Mouse (Mus musculus) neutrophil, adult 59 days (primary cell): ENCODE data around the gene Pnma5. TPM values are rescaled to one million over a fixed set of nuclear protein-coding genes. Genes with fewer than 3 reads are reported as not detected.

ENCODE experiments used
- total RNA-seq, 2 experiments: library from RNA; stranded (reverse); gene quantifications; 1 replicate in 1 of 2; 2 replicates in 1 of 2; pipeline ENCODE4 v1.2.4; 2023

Pnma5 gene
- total RNA-seq: under 1 TPM; 0.60 to 0.80 TPM

GRCm38 (mm10) chrX:73037003-73037402, at the start of gene Pnma5:
Pnma5 (minus strand) TSS chrX:73037103.

DNA sequence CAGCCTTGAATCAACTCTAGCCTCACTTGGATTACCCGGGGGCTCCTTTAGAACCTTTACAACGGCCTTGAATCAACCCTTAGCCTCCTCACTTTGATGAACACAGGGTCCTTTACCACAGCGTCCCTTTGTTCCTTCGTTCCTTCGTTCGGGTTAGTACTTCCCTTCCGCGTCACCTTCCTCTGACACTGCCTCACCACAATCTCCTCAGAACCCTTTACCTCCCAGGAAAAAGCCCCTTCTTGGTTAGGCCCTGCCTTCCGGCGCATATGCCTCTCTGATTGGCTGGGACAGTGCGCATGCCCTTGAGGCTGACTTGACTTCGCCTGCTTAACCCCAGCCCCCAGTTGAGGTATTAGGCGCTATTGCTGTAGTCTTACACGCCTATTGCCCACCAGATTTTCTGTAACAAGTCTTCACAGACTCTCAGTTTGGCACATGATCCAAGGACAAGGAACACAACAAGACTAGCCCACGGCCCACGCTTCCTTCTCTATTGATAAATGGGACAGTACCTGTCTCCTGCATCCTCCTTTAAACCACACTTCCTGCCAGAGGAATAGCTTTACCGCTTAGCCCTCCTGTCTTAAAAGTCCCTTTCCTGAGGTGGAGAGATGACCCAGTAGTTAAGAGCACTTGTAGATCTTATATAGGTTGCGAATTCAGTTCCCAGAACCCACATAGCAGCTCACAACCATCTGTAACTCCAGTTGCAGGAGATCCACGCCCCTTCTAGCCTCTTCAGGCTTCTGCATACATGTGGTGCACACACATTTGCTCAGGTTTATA, 45.6 kb upstream of the Pnma5 start, which contains the start of gene Xlr4a:
Gene Xlr4a, minus strand, starts transcription at position 212 of the 789 bp plus-strand sequence.

GRCm38 (mm10) chrX:73064415-73064793, 27.5 kb upstream of the Pnma5 start, which contains the start of gene Pnma3:
Pnma3 (plus strand) TSS chrX:73064787.

DNA sequence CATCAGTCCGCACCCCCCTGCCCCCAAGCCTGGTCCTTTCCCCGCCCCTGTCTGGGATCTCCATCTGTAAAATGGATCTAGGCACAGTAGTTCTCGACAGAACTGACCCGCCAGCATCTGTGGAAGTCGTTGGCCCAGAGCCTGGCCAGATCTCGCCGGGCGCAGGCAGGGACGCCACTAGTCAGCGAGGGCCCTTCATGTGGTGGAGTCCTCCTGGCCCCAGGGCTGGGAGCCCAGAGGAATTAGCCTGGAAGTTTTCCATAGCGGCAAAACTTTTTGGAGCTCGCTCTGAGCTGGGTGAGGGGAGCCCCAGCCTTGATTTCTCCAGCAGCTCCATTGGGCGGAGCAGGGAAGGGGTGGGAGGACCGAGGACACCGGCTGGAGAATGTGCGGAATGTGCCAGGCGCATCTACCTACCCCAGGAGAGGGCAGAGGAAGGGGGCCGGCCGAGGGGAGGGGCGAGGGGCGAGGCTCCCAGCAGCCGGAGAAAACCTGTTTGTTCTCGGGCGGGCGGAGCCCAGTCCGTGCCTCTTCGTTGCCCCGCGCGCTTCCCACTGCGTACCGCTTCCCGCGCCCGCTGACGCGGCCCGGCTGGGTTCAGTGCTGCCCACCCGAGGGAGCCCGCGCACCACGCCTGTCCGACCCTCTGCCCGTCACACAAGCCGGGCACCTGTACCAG, 49.9 kb downstream of the Pnma5 start, which contains the start of gene Zfp185:
Gene Zfp185, plus strand, starts transcription at position 499 of the 679 bp plus-strand sequence.

Other genes with a start within 250 kb of the Pnma5 start
- not detected for gene Gabrq, start 211.9 kb downstream of the Pnma5 start, total RNA-seq
- gene Cetn2, start 118.7 kb downstream of the Pnma5 start, total RNA-seq: 10 to 100 TPM; 14.2 to 20.6 TPM
- gene Nsdhl, start 118.5 kb downstream of the Pnma5 start, total RNA-seq: 1 to 10 TPM; 7.0 to 8.9 TPM
- gene Zfp185, start 49.8 kb downstream of the Pnma5 start, total RNA-seq: not detected
- gene Pnma3, start 27.7 kb upstream of the Pnma5 start, total RNA-seq: not detected
- 1 to 10 TPM in 1 of 2 experiments, not detected in 1; 1.4 TPM for gene Xlr4a, start 45.4 kb upstream of the Pnma5 start, total RNA-seq
- gene Xlr3a, start 60.0 kb upstream of the Pnma5 start, total RNA-seq: not detected
- under 1 TPM; 0.22 to 0.24 TPM for gene Gm14685, start 79.9 kb upstream of the Pnma5 start, total RNA-seq
- not detected for gene Xlr5b, start 111.7 kb upstream of the Pnma5 start, total RNA-seq
- gene DXBay18, start 112.3 kb upstream of the Pnma5 start, total RNA-seq: under 1 TPM in 1 of 2 experiments, not detected in 1; 0.16 TPM
- not detected for gene Spin2d, start 139.9 kb upstream of the Pnma5 start, total RNA-seq
- 1 to 10 TPM in 1 of 2 experiments, not detected in 1; 2.4 TPM for gene Xlr3b, start 155.1 kb upstream of the Pnma5 start, total RNA-seq
- gene Xlr4b, start 177.2 kb upstream of the Pnma5 start, total RNA-seq: 1 to 10 TPM; 1.3 to 3.2 TPM
- 1 to 10 TPM; 3.5 to 4.2 TPM for gene F8a, start 191.2 kb upstream of the Pnma5 start, total RNA-seq
- gene Xlr4c, start 206.0 kb upstream of the Pnma5 start, total RNA-seq: 1 to 10 TPM in 1 of 2 experiments, under 1 TPM in 1; 0.49 to 3.8 TPM
- gene Xlr3c, start 228.3 kb upstream of the Pnma5 start, total RNA-seq: not detected